Mouse (Mus musculus) neural tube, embryonic 15.5 days (tissue): ENCODE results near the gene Rab17. TPM values are rescaled to one million over a fixed set of nuclear protein-coding genes. Genes with fewer than 3 reads are reported as not detected.

Experiments used
- ATAC-seq: fragments of 200-750 bp; cut with Nextera tagmentation; 2 replicates; pipeline ENCODE4 v1.8.0; 2017; ENCODE audit warnings: mild to moderate bottlenecking, moderate TSS enrichment, moderate library complexity; ENCODE audit not compliant: low FRiP score
- H3K27ac ChIP-seq: fragments of 300-500 bp; sonication (generic); replicated peaks from 2 replicates; pipeline ENCODE4 v1.5.1; 2015; ENCODE audit warnings: mild to moderate bottlenecking, inconsistent platforms
- H3K27me3 ChIP-seq: fragments of 300-500 bp; sonication (generic); replicated peaks from 2 replicates; pipeline ENCODE4 v1.6.1; 2015; ENCODE audit warnings: inconsistent platforms
- H3K36me3 ChIP-seq: fragments of 300-500 bp; sonication (generic); 2 replicates; pipeline ENCODE4 v1.6.1; 2015; ENCODE audit warnings: inconsistent platforms
- H3K4me1 ChIP-seq: fragments of 300-500 bp; sonication (generic); 2 replicates; pipeline ENCODE4 v1.6.1; 2015; ENCODE audit warnings: inconsistent platforms
- H3K4me2 ChIP-seq: fragments of 300-500 bp; sonication (generic); 2 replicates; pipeline ENCODE4 v1.6.1; 2015; ENCODE audit warnings: inconsistent platforms, mild to moderate bottlenecking, moderate library complexity
- H3K4me3 ChIP-seq: fragments of 300-500 bp; sonication (generic); replicated peaks from 2 replicates; pipeline ENCODE4 v1.5.1; 2015; ENCODE audit warnings: mild to moderate bottlenecking, inconsistent platforms
- H3K9ac ChIP-seq: fragments of 300-500 bp; sonication (generic); replicated peaks from 2 replicates; pipeline ENCODE4 v1.6.1; 2015; ENCODE audit warnings: mild to moderate bottlenecking, inconsistent platforms
- H3K9me3 ChIP-seq: fragments of 300-500 bp; sonication (generic); replicated peaks from 2 replicates; pipeline ENCODE4 v1.6.1; 2016; ENCODE audit warnings: inconsistent platforms
- WGBS: fragments of 180-500 bp; shearing (Covaris S2); methylation state at CpG from one replicate; pipeline ENCODE4 v1.1.7; 2015; ENCODE audit warnings: mixed read lengths; 5-methylcytosine and 5-hydroxymethylcytosine counted together
- polyA plus RNA-seq: library from polyadenylated mRNA; unstranded; fragments of >200 nt; fragmentation: Nextera tagmentation; extraction: Ambion mirVana; gene quantifications from 2 replicates; pipeline ENCODE4 v1.2.1, GENCODE M21; 2015

Gene Rab17
- polyA plus RNA-seq, 1 experiment from 2014 or later = not detected

GRCm38 (mm10) chr1:90953688-90954087 is 15.8 kb downstream of the Rab17 start:
- no peak overlapping the region for H3K4me2 ChIP-seq
- no peaks in the 10 kb centered on the region for H3K9me3 ChIP-seq
- H3K4me3 ChIP-seq = no peak overlapping the region
- 0 out of 2 replicates have a peak, but pooled peaks cover 4% of the 10 kb centered on the region for H3K27me3 ChIP-seq
- no peak overlapping the region for H3K27ac ChIP-seq
- 0 out of 2 replicates have a peak, but pooled peaks cover 8% of the 10 kb centered on the region for H3K4me1 ChIP-seq
- ATAC-seq = no peak
- 74% methylated on average over 11 of the region's 11 CpGs for WGBS
- no peak overlapping the region for H3K9ac ChIP-seq
- H3K36me3 ChIP-seq = no peaks in the 10 kb centered on the region

DNA sequence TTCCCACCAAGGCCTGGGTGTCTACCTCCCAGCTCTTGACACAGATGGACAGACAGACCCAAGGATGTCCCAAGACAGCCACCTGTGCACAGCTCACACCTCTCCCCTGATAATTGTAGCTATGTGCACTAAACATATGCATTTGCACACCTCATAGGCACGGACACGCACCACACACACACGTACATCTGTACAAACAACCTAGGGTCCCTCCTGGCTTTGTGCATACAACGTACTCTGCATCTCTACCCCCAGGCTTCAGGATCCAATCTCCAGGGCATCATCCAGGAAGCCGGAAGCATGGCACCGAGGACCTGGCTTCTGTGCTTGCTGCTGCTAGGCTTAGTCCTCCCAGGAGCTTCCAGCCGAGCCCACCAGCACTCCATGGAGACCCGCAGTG is 16.7 kb downstream of the Rab17 start, which contains the start of gene Prlh:
Prlh (plus strand) TSS at position 301 of the 400 bp plus-strand sequence.
- no peak within 1 kb of the TSS for H3K9ac ChIP-seq
- H3K4me2 ChIP-seq = no peak within 1 kb of the TSS
- 0 out of 2 replicates have a peak, but pooled peaks cover 8% of the 10 kb centered on the region for H3K4me1 ChIP-seq
- no peak for ATAC-seq
- H3K27ac ChIP-seq = no peak within 1 kb of the TSS
- H3K36me3 ChIP-seq = no peaks in the 10 kb centered on the region
- WGBS = 76% methylated on average over 8 of the region's 8 CpGs
- 0 out of 2 replicates have a peak, but pooled peaks cover 4% of the 10 kb centered on the region for H3K27me3 ChIP-seq
- no peaks in the 10 kb centered on the region for H3K9me3 ChIP-seq
- H3K4me3 ChIP-seq = no peak within 1 kb of the TSS

DNA sequence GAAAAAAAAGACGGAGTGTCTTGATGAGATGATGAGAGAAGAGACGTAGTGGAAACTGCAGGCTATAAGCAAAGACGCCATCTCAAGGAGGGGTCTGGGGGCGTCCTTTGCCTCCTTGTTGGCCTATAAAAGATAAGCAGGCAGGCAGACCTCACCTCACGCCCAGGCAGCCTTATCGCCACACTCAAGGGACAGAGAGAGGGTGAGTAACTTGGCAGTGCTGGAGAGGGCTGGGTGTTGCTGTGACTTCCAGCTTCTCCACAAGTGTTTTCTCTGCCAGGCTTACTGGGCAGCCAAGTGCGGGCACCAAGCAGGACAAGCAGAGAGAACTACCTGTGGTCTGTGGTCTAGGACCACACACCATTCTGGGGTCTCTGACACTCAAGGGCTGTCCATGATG is 17.8 kb downstream of the Rab17 start:
- no peak for ATAC-seq
- Histone ChIP-seq H3K4me1 (0 out of 2 replicates have a peak, but pooled peaks cover 8% of the 10 kb centered on the region), H3K36me3 (no peaks in the 10 kb centered on the region), H3K27me3 (no peaks in the 10 kb centered on the region), H3K27ac (no peak overlapping the region), H3K4me3 (no peak overlapping the region), H3K9me3 (no peaks in the 10 kb centered on the region), H3K4me2 (no peak overlapping the region), H3K9ac (no peak overlapping the region)
- WGBS = 88% methylated on average over 7 of the region's 7 CpGs

DNA sequence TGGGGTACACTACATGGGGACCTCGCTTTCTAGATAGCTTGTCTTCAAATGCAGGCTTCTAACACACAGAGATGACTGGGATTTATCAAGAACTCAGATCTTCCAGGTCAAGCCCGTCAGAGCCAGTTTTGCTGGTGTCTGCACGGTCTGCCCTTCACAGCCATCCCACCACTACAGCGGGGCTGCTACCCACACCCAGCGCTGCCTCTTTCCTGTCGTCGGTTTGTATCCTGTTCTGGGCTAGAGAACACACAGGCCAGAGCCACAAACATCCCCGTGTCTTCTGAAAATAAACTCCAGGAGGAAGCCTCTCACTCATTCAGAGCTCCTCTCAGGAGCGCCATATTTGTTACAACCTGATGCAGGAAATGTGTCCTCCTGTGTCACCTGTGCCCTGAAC is 20.2 kb downstream of the Rab17 start:
- 82% methylated on average over 9 of the region's 9 CpGs for WGBS

DNA sequence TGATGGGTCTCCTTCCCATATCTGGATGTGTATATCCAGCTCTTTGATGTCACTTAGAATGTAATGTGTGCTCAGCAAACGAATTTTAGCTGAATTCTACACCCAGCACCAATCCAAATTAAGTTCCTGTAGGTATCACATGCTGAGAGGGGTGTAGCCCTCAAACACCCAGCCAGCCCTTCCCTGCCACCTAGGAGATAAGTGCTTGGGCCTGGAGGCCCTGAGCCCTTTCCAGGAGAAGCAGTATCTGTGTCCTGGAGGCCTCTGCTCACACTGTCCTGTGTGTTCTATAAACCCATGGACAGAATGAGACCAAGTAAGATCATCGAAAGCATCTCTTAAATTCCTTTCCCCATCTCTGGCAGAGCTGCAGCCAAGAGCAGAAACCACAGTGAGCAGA is 22.2 kb downstream of the Rab17 start:
- no peak overlapping the region for H3K4me2 ChIP-seq
- no peaks in the 10 kb centered on the region for H3K36me3 ChIP-seq
- H3K9me3 ChIP-seq = no peaks in the 10 kb centered on the region
- 63% methylated on average over 2 of the region's 2 CpGs for WGBS
- no peaks in the 10 kb centered on the region for H3K4me1 ChIP-seq
- ATAC-seq = no peak
- no peaks in the 10 kb centered on the region for H3K27me3 ChIP-seq
- H3K27ac ChIP-seq = no peak overlapping the region
- H3K9ac ChIP-seq = no peak overlapping the region
- H3K4me3 ChIP-seq = no peak overlapping the region

More for the DNA sequence above, 20.2 kb downstream of the Rab17 start:
- Histone ChIP-seq H3K4me1 (0 out of 2 replicates have a peak, but pooled peaks cover 8% of the 10 kb centered on the region), H3K36me3 (no peaks in the 10 kb centered on the region), H3K27ac (no peak overlapping the region), H3K4me2 (no peak overlapping the region), H3K9ac (no peak overlapping the region), H3K9me3 (no peaks in the 10 kb centered on the region), H3K4me3 (no peak overlapping the region), H3K27me3 (no peaks in the 10 kb centered on the region)
- ATAC-seq = no peak

GRCm38 (mm10) chr1:90945171-90945570 is 24.3 kb downstream of the Rab17 start:
- H3K36me3 ChIP-seq = no peaks in the 10 kb centered on the region
- no peak for ATAC-seq
- 66% methylated on average over 10 of the region's 10 CpGs for WGBS
- no peak overlapping the region for H3K9ac ChIP-seq
- H3K27me3 ChIP-seq = no peaks in the 10 kb centered on the region
- no peaks in the 10 kb centered on the region for H3K9me3 ChIP-seq
- no peak overlapping the region for H3K27ac ChIP-seq
- no peaks in the 10 kb centered on the region for H3K4me1 ChIP-seq
- no peak overlapping the region for H3K4me3 ChIP-seq
- no peak overlapping the region for H3K4me2 ChIP-seq

GRCm38 (mm10) chr1:90939980-90940379 is 29.5 kb downstream of the Rab17 start:
- no peak overlapping the region for H3K4me2 ChIP-seq
- H3K36me3 ChIP-seq = no peaks in the 10 kb centered on the region
- H3K4me1 ChIP-seq = no peaks in the 10 kb centered on the region
- WGBS = 92% methylated on average over 4 of the region's 4 CpGs
- H3K27me3 ChIP-seq = no peaks in the 10 kb centered on the region
- H3K9me3 ChIP-seq = no peaks in the 10 kb centered on the region
- no peak overlapping the region for H3K9ac ChIP-seq
- no peak overlapping the region for H3K27ac ChIP-seq
- no peak overlapping the region for H3K4me3 ChIP-seq
- ATAC-seq = no peak

DNA sequence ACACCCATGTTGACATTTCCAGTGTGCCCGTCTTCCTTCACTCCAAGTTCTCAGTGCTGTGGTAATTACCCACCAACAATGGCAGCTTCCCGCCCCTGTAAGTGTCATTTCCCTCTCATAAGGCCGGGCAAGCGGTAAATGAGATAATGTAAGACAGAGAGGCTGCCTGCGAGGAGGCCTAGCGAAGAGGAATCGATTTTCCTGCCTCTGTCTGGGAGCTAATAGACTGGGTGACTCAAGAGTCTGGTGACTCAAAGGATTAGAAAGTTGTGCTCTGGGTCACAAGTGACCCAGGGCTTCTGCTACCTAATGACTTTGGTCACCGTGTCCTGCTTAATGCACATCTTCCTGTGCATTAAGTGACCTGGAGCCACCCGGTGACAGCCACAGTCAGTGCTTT is 32.5 kb downstream of the Rab17 start:
- Histone ChIP-seq H3K9ac (no peak overlapping the region), H3K9me3 (no peaks in the 10 kb centered on the region), H3K4me2 (no peak overlapping the region), H3K4me1 (no peaks in the 10 kb centered on the region), H3K36me3 (no peaks in the 10 kb centered on the region), H3K27me3 (no peaks in the 10 kb centered on the region), H3K27ac (no peak overlapping the region), H3K4me3 (no peak overlapping the region)
- 50% methylated on average over 9 of the region's 9 CpGs for WGBS
- ATAC-seq = no peak

DNA sequence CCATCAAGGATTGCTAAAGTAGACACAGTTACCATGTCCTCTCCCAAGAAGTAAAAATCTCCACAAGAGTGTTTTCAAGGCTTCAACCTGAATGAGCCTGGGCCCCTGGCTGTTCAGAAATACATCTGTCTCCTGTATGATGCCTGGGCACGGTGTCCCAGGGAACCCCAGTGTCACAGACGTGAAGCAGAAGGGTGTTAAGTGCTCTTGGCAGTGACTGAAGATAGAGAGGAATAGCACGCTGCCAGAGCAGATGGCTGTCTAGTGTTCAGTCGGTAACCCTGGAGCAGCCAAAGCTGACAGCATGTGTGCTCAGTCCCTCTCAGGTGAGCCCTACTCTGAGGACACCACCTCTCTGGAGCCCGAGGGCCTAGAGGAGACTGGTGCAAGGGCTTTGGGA is 36.5 kb downstream of the Rab17 start:
- no peaks in the 10 kb centered on the region for H3K36me3 ChIP-seq
- WGBS = 78% methylated on average over 5 of the region's 5 CpGs
- H3K4me2 ChIP-seq = no peak overlapping the region
- H3K9ac ChIP-seq = no peak overlapping the region
- peaks cover 4% of the 10 kb centered on the region for H3K27me3 ChIP-seq
- no peak overlapping the region for H3K4me3 ChIP-seq
- H3K4me1 ChIP-seq = peaks cover 6% of the 10 kb centered on the region
- no peaks in the 10 kb centered on the region for H3K9me3 ChIP-seq
- no peak overlapping the region for H3K27ac ChIP-seq
- ATAC-seq = no peak

GRCm38 (mm10) chr1:90928575-90928934 is 40.9 kb downstream of the Rab17 start:
- Histone ChIP-seq H3K4me1 (peaks cover 10% of the 10 kb centered on the region), H3K4me3 (peak overlapping the region; percentile 28; the same call in 1 of the 2 replicates), H3K36me3 (no peaks in the 10 kb centered on the region), H3K9ac (no peak overlapping the region), H3K4me2 (peak overlapping the region; percentile 58), H3K27me3 (peaks cover 12% of the 10 kb centered on the region), H3K9me3 (no peaks in the 10 kb centered on the region), H3K27ac (no peak overlapping the region)
- 8% methylated on average over 6 of the region's 6 CpGs for WGBS
- peak; percentile 76; the same call in 1 of the 2 replicates for ATAC-seq

DNA sequence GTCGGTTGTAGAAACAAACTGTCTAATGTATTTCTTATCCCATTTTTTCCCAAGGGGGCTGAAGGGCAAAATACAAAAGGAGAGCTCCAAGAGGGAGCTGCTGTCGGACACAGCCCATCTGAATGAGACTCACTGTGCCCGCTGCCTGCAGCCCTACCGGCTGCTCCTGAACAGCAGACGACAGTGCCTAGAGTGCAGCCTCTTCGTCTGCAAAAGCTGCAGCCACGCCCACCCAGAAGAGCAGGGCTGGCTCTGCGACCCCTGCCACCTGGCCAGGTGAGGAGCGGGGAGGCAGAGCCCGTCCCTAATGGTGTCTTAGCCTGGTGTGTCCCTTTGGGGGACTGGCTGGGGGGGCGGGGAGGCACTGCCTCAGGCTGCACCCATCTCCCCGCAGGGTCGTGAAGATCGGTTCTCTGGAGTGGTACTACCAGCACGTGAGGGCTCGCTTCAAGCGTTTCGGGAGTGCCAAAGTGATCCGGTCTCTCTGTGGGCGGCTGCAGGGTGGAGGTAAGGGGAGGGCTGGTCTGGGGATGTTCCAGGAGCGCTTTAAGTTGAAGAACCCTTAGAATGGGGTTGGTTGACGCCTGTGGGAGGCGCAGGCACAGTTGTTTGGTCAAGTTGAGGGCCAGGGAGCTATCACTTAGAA is 41.4 kb downstream of the Rab17 start:
- 2% methylated on average over 23 of the region's 23 CpGs for WGBS
- H3K9me3 ChIP-seq = no peaks in the 10 kb centered on the region
- H3K4me3 ChIP-seq = peak overlapping the region; percentile 28
- peak overlapping the region; percentile 58 for H3K4me2 ChIP-seq
- H3K27me3 ChIP-seq = peaks cover 12% of the 10 kb centered on the region
- peaks cover 10% of the 10 kb centered on the region for H3K4me1 ChIP-seq
- 0 out of 2 replicates have a peak overlapping the region, but pooled peaks have one; percentile 21 for H3K9ac ChIP-seq
- H3K36me3 ChIP-seq = no peaks in the 10 kb centered on the region
- no peak overlapping the region for H3K27ac ChIP-seq
- ATAC-seq = peak; percentile 45; the same call in 1 of the 2 replicates

- Histone ChIP-seq H3K9ac (no peak overlapping the region), H3K4me1 (peaks cover 10% of the 10 kb centered on the region), H3K27ac (no peak overlapping the region), H3K4me2 (no peak overlapping the region; the same call in 1 of the 2 replicates), H3K9me3 (no peaks in the 10 kb centered on the region), H3K36me3 (no peaks in the 10 kb centered on the region), H3K27me3 (peaks cover 12% of the 10 kb centered on the region), H3K4me3 (no peak overlapping the region)
- WGBS = 53% methylated on average over 15 of the region's 15 CpGs
- no peak for ATAC-seq
These were observed 42.2 kb downstream of the Rab17 start for GRCm38 (mm10) chr1:90927308-90927707.
